Mouse (Mus musculus) cerebellum, adult 2 months (tissue): ENCODE results near the gene Actr8.

Source experiments
- CTCF ChIP-seq: fragments of 200-500 bp; IDR thresholded peaks from 2 replicates; pipeline ENCODE4 v1.5.1; 2011; ENCODE audit warnings: low read depth, mild to moderate bottlenecking, control low read depth, low read length, moderate library complexity, borderline replicate concordance; ENCODE audit not compliant: insufficient read depth
- POLR2A ChIP-seq: fragments of 200-500 bp; IDR thresholded peaks from 2 replicates; pipeline ENCODE4 v1.6.1; 2011; ENCODE audit warnings: low read length, control low read depth, borderline replicate concordance; ENCODE audit not compliant: insufficient read depth

GRCm38 (mm10) chr14:30054922-30055321, 76.8 kb downstream of the Actr8 start:
- no peak for TF ChIP-seq CTCF
- TF ChIP-seq POLR2A: no peak
